Mouse (Mus musculus): ENCODE data around the gene 1700034J05Rik. TPM values are rescaled to one million over a fixed set of nuclear protein-coding genes. Genes with fewer than 3 reads are reported as not detected.

1700034J05Rik gene
- polyA plus RNA-seq, 1 experiment from 2014 or later = not detected

- WGBS = 82% methylated on average over 1 of the region's 1 CpGs
- no peak overlapping the region for H3K4me3 ChIP-seq (replicated peaks)
- no peaks in the 10 kb centered on the region for H3K9me3 ChIP-seq (replicated peaks)
- H3K27me3 ChIP-seq (replicated peaks) = no peaks in the 10 kb centered on the region
- no peaks in the 10 kb centered on the region for H3K36me3 ChIP-seq
- H3K27ac ChIP-seq (replicated peaks) = no peak overlapping the region
- no peaks in the 10 kb centered on the region; the same call in 1 of the 2 replicates for H3K4me1 ChIP-seq
- no peak for ATAC-seq (ENCODE audit: low FRiP score)
- no peak overlapping the region for H3K4me2 ChIP-seq
- no peak overlapping the region for H3K9ac ChIP-seq (replicated peaks)
Observed at GRCm38 (mm10) chr6:146915808-146916207, 38.4 kb downstream of the 1700034J05Rik start.

GRCm38 (mm10) chr6:146913489-146914198 is 40.6 kb downstream of the 1700034J05Rik start:
- no peak for ATAC-seq (ENCODE audit: low FRiP score)
- WGBS = 62% methylated on average over 4 of the region's 4 CpGs

DNA sequence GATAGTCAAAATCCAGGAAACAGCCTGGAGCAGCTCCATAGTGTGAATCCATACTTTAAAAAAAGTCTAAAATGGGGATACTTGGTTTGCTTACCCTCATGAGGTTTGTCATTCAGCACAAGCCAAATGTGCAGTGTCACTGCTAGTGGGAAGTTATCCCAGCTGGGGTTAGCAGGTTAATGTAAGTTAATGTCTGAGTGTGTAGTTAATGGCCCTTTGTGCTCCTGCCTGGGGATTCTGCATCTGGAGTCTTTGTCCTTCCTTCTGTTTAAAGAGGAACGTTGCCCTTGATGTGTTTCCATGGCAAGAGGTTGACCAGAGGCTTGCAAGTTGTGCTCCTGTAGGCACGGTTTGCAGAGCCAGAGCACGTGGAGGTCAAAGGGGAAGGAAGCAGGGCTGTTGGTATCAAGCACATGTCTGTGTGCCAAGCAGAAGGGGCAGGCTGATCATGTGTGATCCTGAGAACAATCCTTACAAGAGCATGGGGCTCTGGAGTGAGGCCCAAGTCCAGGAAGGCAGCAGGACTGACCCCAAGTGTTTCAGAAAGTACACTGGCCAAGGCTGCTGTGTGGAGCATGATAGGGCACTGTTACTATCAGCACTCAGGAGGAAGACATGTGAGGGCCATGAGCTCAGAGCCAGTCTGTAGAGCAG is 41.3 kb downstream of the 1700034J05Rik start:
- H3K27ac ChIP-seq (replicated peaks) = no peak overlapping the region
- H3K27me3 ChIP-seq (replicated peaks) = no peaks in the 10 kb centered on the region
- H3K9ac ChIP-seq (replicated peaks) = no peak overlapping the region
- no peaks in the 10 kb centered on the region; the same call in 1 of the 2 replicates for H3K4me1 ChIP-seq
- 9% methylated on average over 3 of the region's 3 CpGs for WGBS
- no peaks in the 10 kb centered on the region for H3K9me3 ChIP-seq (replicated peaks)
- no peak overlapping the region for H3K4me2 ChIP-seq
- ATAC-seq (ENCODE audit: low FRiP score) = no peak
- no peaks in the 10 kb centered on the region for H3K36me3 ChIP-seq
- no peak overlapping the region for H3K4me3 ChIP-seq (replicated peaks)

More at GRCm38 (mm10) chr6:146913489-146914198, 40.6 kb downstream of the 1700034J05Rik start:
- Histone ChIP-seq H3K27ac (replicated peaks) (no peak overlapping the region), H3K9me3 (replicated peaks) (no peaks in the 10 kb centered on the region), H3K27me3 (replicated peaks) (no peaks in the 10 kb centered on the region), H3K9ac (replicated peaks) (no peak overlapping the region), H3K4me2 (no peak overlapping the region), H3K4me3 (replicated peaks) (no peak overlapping the region), H3K36me3 (no peaks in the 10 kb centered on the region), H3K4me1 (no peaks in the 10 kb centered on the region; the same call in 1 of the 2 replicates)

- 87% methylated on average over 2 of the region's 2 CpGs for WGBS
- H3K27me3 ChIP-seq (replicated peaks) = no peaks in the 10 kb centered on the region
- no peaks in the 10 kb centered on the region; the same call in 1 of the 2 replicates for H3K4me1 ChIP-seq
- no peak for ATAC-seq (ENCODE audit: low FRiP score)
- no peak overlapping the region for H3K4me2 ChIP-seq
- no peak overlapping the region for H3K9ac ChIP-seq (replicated peaks)
- H3K36me3 ChIP-seq = no peaks in the 10 kb centered on the region
- H3K27ac ChIP-seq (replicated peaks) = no peak overlapping the region
- H3K9me3 ChIP-seq (replicated peaks) = no peaks in the 10 kb centered on the region
- H3K4me3 ChIP-seq (replicated peaks) = no peak overlapping the region
Observed at GRCm38 (mm10) chr6:146910801-146911200, 43.4 kb downstream of the 1700034J05Rik start.

DNA sequence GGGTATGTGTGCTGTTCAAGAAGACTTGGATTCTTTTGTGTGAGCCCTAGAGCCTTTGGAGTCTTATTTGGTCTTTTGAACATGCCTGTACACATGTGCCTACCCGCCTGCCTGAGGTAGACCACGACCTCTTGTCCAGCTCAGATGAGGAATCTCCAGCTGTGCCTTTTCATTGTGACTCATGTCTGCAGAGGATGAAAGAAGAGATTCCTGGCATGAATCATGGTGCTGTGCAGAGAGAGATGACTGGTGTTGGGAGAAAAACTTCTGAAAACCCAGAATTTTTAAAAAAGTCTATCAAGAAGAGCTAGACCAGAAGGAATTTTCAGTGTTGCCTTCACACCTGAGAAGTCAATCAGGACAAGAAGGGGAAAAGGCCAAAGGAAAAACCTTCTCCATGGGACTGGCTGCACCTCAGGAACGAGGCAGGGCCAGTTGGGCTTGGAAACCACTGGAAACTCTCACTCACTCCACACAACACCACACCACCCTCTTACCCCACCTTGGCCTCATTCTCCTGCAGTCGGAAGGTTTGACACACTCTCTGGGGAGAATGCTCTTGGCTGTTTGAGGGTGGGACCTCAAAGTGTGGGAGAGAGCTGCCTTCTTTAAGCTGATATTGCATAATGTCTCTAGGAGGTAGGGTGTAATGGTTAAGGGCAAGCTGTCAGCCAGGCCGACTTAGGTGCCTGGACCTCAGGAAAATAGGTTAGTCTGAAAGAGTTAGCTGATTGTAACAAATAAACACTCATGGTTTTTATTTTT is 44.3 kb downstream of the 1700034J05Rik start:
- no peaks in the 10 kb centered on the region for H3K9me3 ChIP-seq (replicated peaks)
- H3K4me1 ChIP-seq = no peaks in the 10 kb centered on the region; the same call in 1 of the 2 replicates
- no peak overlapping the region for H3K4me3 ChIP-seq (replicated peaks)
- ATAC-seq (ENCODE audit: low FRiP score) = no peak
- no peaks in the 10 kb centered on the region for H3K36me3 ChIP-seq
- H3K27me3 ChIP-seq (replicated peaks) = no peaks in the 10 kb centered on the region
- 78% methylated on average over 5 of the region's 5 CpGs for WGBS
- H3K4me2 ChIP-seq = no peak overlapping the region
- no peak overlapping the region for H3K27ac ChIP-seq (replicated peaks)
- no peak overlapping the region for H3K9ac ChIP-seq (replicated peaks)

GRCm38 (mm10) chr6:146908801-146909200 is 45.4 kb downstream of the 1700034J05Rik start:
- Histone ChIP-seq H3K9ac (replicated peaks) (no peak overlapping the region), H3K4me2 (no peak overlapping the region), H3K4me3 (replicated peaks) (no peak overlapping the region), H3K27me3 (replicated peaks) (no peaks in the 10 kb centered on the region), H3K36me3 (no peaks in the 10 kb centered on the region), H3K4me1 (no peaks in the 10 kb centered on the region; the same call in 1 of the 2 replicates), H3K27ac (replicated peaks) (no peak overlapping the region), H3K9me3 (replicated peaks) (no peaks in the 10 kb centered on the region)
- no peak for ATAC-seq (ENCODE audit: low FRiP score)
- WGBS = 69% methylated on average over 2 of the region's 2 CpGs

DNA sequence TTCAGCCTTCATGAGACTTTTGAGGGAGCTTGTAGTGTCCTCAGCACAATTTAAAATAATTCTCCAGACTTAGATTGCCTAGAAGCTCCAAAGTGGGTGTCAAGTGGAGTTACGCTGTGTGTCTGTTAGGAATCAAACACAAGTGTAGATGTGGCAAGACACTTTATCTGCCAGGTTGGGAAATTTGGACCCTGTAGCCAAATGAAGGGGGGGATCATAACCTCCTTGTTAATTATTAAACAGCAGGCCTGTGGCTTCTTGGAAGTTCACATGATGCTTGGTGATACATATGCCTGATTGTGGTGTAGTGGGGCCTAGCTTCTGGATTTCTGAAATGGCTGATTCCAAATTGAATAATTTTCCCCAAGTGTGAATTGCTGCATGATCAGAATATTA is 46.4 kb downstream of the 1700034J05Rik start:
- Histone ChIP-seq H3K4me2 (no peak overlapping the region), H3K9me3 (replicated peaks) (no peaks in the 10 kb centered on the region), H3K4me1 (no peaks in the 10 kb centered on the region), H3K4me3 (replicated peaks) (no peak overlapping the region), H3K36me3 (no peaks in the 10 kb centered on the region), H3K27me3 (replicated peaks) (no peaks in the 10 kb centered on the region), H3K9ac (replicated peaks) (no peak overlapping the region), H3K27ac (replicated peaks) (no peak overlapping the region)
- WGBS = 95% methylated on average over 1 of the region's 1 CpGs
- ATAC-seq (ENCODE audit: low FRiP score) = no peak

GRCm38 (mm10) chr6:146907061-146907794 is 47.0 kb downstream of the 1700034J05Rik start:
- WGBS = 82% methylated on average over 5 of the region's 5 CpGs
- H3K27ac ChIP-seq (replicated peaks) = no peak overlapping the region
- no peaks in the 10 kb centered on the region for H3K4me1 ChIP-seq
- no peaks in the 10 kb centered on the region for H3K9me3 ChIP-seq (replicated peaks)
- H3K4me2 ChIP-seq = no peak overlapping the region
- no peaks in the 10 kb centered on the region for H3K27me3 ChIP-seq (replicated peaks)
- no peaks in the 10 kb centered on the region for H3K36me3 ChIP-seq
- H3K9ac ChIP-seq (replicated peaks) = no peak overlapping the region
- no peak overlapping the region for H3K4me3 ChIP-seq (replicated peaks)
- no peak for ATAC-seq (ENCODE audit: low FRiP score)

- no peak overlapping the region for H3K4me2 ChIP-seq
- H3K27me3 ChIP-seq (replicated peaks) = no peaks in the 10 kb centered on the region
- no peak overlapping the region for H3K27ac ChIP-seq (replicated peaks)
- no peak for ATAC-seq (ENCODE audit: low FRiP score)
- no peaks in the 10 kb centered on the region for H3K36me3 ChIP-seq
- WGBS = 77% methylated on average over 3 of the region's 3 CpGs
- H3K4me1 ChIP-seq = no peaks in the 10 kb centered on the region
- H3K4me3 ChIP-seq (replicated peaks) = no peak overlapping the region
- H3K9ac ChIP-seq (replicated peaks) = no peak overlapping the region
- no peaks in the 10 kb centered on the region for H3K9me3 ChIP-seq (replicated peaks)
Observed at GRCm38 (mm10) chr6:146906000-146906786, 48.0 kb downstream of the 1700034J05Rik start.

DNA sequence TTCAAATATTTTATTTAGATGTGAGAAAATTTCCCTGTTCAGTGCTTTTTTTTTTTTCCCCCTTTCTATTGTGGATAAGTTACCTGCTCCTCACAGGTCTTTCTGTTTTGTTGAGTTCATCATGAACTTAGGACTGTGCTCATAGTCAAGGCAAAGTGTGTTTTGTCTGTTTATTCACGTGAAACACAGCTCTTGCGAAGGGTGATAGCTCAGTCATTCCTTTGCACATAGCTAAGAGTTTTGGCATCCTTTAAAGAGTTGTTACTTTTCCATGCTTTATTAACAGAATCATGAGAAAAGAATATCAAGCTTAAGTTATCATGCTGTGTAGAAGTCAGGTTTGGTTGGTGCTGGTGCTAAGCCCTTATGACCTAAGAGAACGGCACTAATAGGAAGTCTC is 49.5 kb downstream of the 1700034J05Rik start:
- H3K4me3 ChIP-seq (replicated peaks) = no peak overlapping the region
- no peaks in the 10 kb centered on the region for H3K27me3 ChIP-seq (replicated peaks)
- no peak for ATAC-seq (ENCODE audit: low FRiP score)
- no peaks in the 10 kb centered on the region for H3K4me1 ChIP-seq
- no peaks in the 10 kb centered on the region for H3K36me3 ChIP-seq
- no peak overlapping the region for H3K4me2 ChIP-seq
- H3K9me3 ChIP-seq (replicated peaks) = no peaks in the 10 kb centered on the region
- no peak overlapping the region for H3K9ac ChIP-seq (replicated peaks)
- no peak overlapping the region for H3K27ac ChIP-seq (replicated peaks)
- 87% methylated on average over 3 of the region's 3 CpGs for WGBS

DNA sequence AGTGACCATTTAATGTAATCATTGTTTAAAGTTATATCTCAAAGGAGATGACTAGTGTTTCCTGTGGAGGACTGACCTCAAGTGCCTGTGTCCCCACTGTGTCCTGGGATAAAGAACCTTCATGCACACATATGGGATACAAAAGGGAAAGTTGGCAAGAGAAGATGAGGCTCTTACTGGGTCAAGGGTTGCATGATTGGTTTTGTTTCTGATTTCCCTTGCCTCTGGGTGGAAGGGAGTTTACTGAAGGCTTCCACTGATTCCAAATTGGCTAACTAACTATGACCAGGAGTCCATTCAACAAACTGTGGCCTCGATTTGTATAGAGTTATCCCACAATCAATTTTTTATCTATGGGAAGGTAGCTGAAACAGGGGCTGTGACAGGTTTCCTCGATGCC is 50.6 kb downstream of the 1700034J05Rik start:
- no peak overlapping the region for H3K4me3 ChIP-seq (replicated peaks)
- H3K4me2 ChIP-seq = no peak overlapping the region
- 77% methylated on average over 2 of the region's 2 CpGs for WGBS
- H3K9ac ChIP-seq (replicated peaks) = no peak overlapping the region
- H3K27ac ChIP-seq (replicated peaks) = no peak overlapping the region
- no peak for ATAC-seq (ENCODE audit: low FRiP score)
- no peaks in the 10 kb centered on the region for H3K4me1 ChIP-seq
- H3K36me3 ChIP-seq = no peaks in the 10 kb centered on the region
- H3K9me3 ChIP-seq (replicated peaks) = no peaks in the 10 kb centered on the region
- no peaks in the 10 kb centered on the region for H3K27me3 ChIP-seq (replicated peaks)

All from neural tube, embryonic 15.5 days (tissue).